Mouse (Mus musculus): ENCODE results near the gene Dda1. TPM values are rescaled to one million over a fixed set of nuclear protein-coding genes. Genes with fewer than 3 reads are reported as not detected.

Dda1 gene
- polyA plus RNA-seq, 1 experiment from 2014 or later, result 91.7 TPM

GRCm38 (mm10) chr8:71474344-71474743 is 5.3 kb downstream of the Dda1 start:
- H3K27me3 ChIP-seq (replicated peaks; ENCODE audit: control insufficient read depth, insufficient read depth, low read length), result no peaks in the 10 kb centered on the region
- H3K4me2 ChIP-seq (ENCODE audit: low read depth, low read length), result no peak overlapping the region
- H3K4me3 ChIP-seq (ENCODE audit: low read length), result no peak overlapping the region
- H3K27ac ChIP-seq (ENCODE audit: low read length), result no peak overlapping the region
- WGBS, result 90% methylated on average over 18 of the region's 18 CpGs
- no peak for ATAC-seq
- peaks cover 25% of the 10 kb centered on the region for H3K4me1 ChIP-seq (ENCODE audit: control insufficient read depth, insufficient read depth, low read length)
- no peaks in the 10 kb centered on the region for H3K9me3 ChIP-seq (ENCODE audit: control insufficient read depth, low read length)
- H3K36me3 ChIP-seq (ENCODE audit: control insufficient read depth, insufficient read depth, low read length), result peaks cover 6% of the 10 kb centered on the region
- no peak overlapping the region for H3K9ac ChIP-seq (ENCODE audit: low read depth, low read length)

GRCm38 (mm10) chr8:71474785-71475701 is 6.0 kb downstream of the Dda1 start:
- Histone ChIP-seq H3K4me3 (ENCODE audit: low read length) (0 out of 2 replicates have a peak overlapping the region, but pooled peaks have one; percentile 70), H3K9me3 (ENCODE audit: control insufficient read depth, low read length) (no peaks in the 10 kb centered on the region), H3K36me3 (ENCODE audit: control insufficient read depth, insufficient read depth, low read length) (peaks cover 6% of the 10 kb centered on the region), H3K4me1 (ENCODE audit: control insufficient read depth, insufficient read depth, low read length) (peaks cover 20% of the 10 kb centered on the region), H3K27ac (ENCODE audit: low read length) (no peak overlapping the region), H3K27me3 (replicated peaks; ENCODE audit: control insufficient read depth, insufficient read depth, low read length) (no peaks in the 10 kb centered on the region), H3K4me2 (ENCODE audit: low read depth, low read length) (peak overlapping the region; percentile 83; the same call in 1 of the 2 replicates), H3K9ac (ENCODE audit: low read depth, low read length) (peak overlapping the region; percentile 73; the same call in 1 of the 2 replicates)
- ATAC-seq, result no peak
- WGBS, result 86% methylated on average over 25 of the region's 25 CpGs

GRCm38 (mm10) chr8:71475702-71476075 is 6.7 kb downstream of the Dda1 start:
- Histone ChIP-seq H3K36me3 (ENCODE audit: control insufficient read depth, insufficient read depth, low read length) (peaks cover 6% of the 10 kb centered on the region), H3K4me3 (ENCODE audit: low read length) (peak overlapping the region; percentile 70), H3K4me2 (ENCODE audit: low read depth, low read length) (peak overlapping the region; percentile 83), H3K27ac (ENCODE audit: low read length) (peak overlapping the region; percentile 88), H3K9ac (ENCODE audit: low read depth, low read length) (peak overlapping the region; percentile 73), H3K9me3 (ENCODE audit: control insufficient read depth, low read length) (no peaks in the 10 kb centered on the region), H3K27me3 (replicated peaks; ENCODE audit: control insufficient read depth, insufficient read depth, low read length) (no peaks in the 10 kb centered on the region), H3K4me1 (ENCODE audit: control insufficient read depth, insufficient read depth, low read length) (peaks cover 13% of the 10 kb centered on the region)
- ATAC-seq, result peak; percentile 10; the same call in 1 of the 2 replicates
- WGBS, result 20% methylated on average over 4 of the region's 4 CpGs

GRCm38 (mm10) chr8:71476099-71476940 is 7.3 kb downstream of the Dda1 start:
- WGBS, result under 1% methylated on average over 105 of the region's 121 CpGs
- peak overlapping the region; percentile 73 for H3K9ac ChIP-seq (ENCODE audit: low read depth, low read length)
- peaks cover 11% of the 10 kb centered on the region for H3K4me1 ChIP-seq (ENCODE audit: control insufficient read depth, insufficient read depth, low read length)
- peak overlapping the region; percentile 83 for H3K4me2 ChIP-seq (ENCODE audit: low read depth, low read length)
- no peaks in the 10 kb centered on the region for H3K27me3 ChIP-seq (replicated peaks; ENCODE audit: control insufficient read depth, insufficient read depth, low read length)
- H3K4me3 ChIP-seq (ENCODE audit: low read length), result peak overlapping the region; percentile 70
- H3K9me3 ChIP-seq (ENCODE audit: control insufficient read depth, low read length), result no peaks in the 10 kb centered on the region
- peak; percentile 89 for ATAC-seq
- peak overlapping the region; percentile 88 for H3K27ac ChIP-seq (ENCODE audit: low read length)
- H3K36me3 ChIP-seq (ENCODE audit: control insufficient read depth, insufficient read depth, low read length), result peaks cover 6% of the 10 kb centered on the region

GRCm38 (mm10) chr8:71477196-71477845 is 8.3 kb downstream of the Dda1 start:
- peaks cover 11% of the 10 kb centered on the region for H3K4me1 ChIP-seq (ENCODE audit: control insufficient read depth, insufficient read depth, low read length)
- H3K4me3 ChIP-seq (ENCODE audit: low read length), result peak overlapping the region; percentile 70
- H3K4me2 ChIP-seq (ENCODE audit: low read depth, low read length), result peak overlapping the region; percentile 83
- H3K27me3 ChIP-seq (replicated peaks; ENCODE audit: control insufficient read depth, insufficient read depth, low read length), result no peaks in the 10 kb centered on the region
- H3K9ac ChIP-seq (ENCODE audit: low read depth, low read length), result peak overlapping the region; percentile 73
- peaks cover 6% of the 10 kb centered on the region; the same call in 1 of the 2 replicates for H3K36me3 ChIP-seq (ENCODE audit: control insufficient read depth, insufficient read depth, low read length)
- ATAC-seq, result no peak
- 50% methylated on average over 14 of the region's 14 CpGs for WGBS
- H3K9me3 ChIP-seq (ENCODE audit: control insufficient read depth, low read length), result no peaks in the 10 kb centered on the region
- no peak overlapping the region for H3K27ac ChIP-seq (ENCODE audit: low read length)

GRCm38 (mm10) chr8:71478943-71479342 is 9.9 kb downstream of the Dda1 start:
- H3K27ac ChIP-seq (ENCODE audit: low read length), result no peak overlapping the region
- ATAC-seq, result no peak
- H3K9me3 ChIP-seq (ENCODE audit: control insufficient read depth, low read length), result no peaks in the 10 kb centered on the region
- H3K36me3 ChIP-seq (ENCODE audit: control insufficient read depth, insufficient read depth, low read length), result peaks cover 6% of the 10 kb centered on the region; the same call in 1 of the 2 replicates
- H3K4me1 ChIP-seq (ENCODE audit: control insufficient read depth, insufficient read depth, low read length), result peaks cover 11% of the 10 kb centered on the region
- no peak overlapping the region for H3K4me2 ChIP-seq (ENCODE audit: low read depth, low read length)
- no peak overlapping the region for H3K9ac ChIP-seq (ENCODE audit: low read depth, low read length)
- WGBS, result 92% methylated on average over 11 of the region's 11 CpGs
- H3K27me3 ChIP-seq (replicated peaks; ENCODE audit: control insufficient read depth, insufficient read depth, low read length), result no peaks in the 10 kb centered on the region
- H3K4me3 ChIP-seq (ENCODE audit: low read length), result no peak overlapping the region

- no peaks in the 10 kb centered on the region for H3K9me3 ChIP-seq (ENCODE audit: control insufficient read depth, low read length)
- ATAC-seq, result no peak
- no peaks in the 10 kb centered on the region for H3K36me3 ChIP-seq (ENCODE audit: control insufficient read depth, insufficient read depth, low read length)
- no peak overlapping the region for H3K27ac ChIP-seq (ENCODE audit: low read length)
- no peaks in the 10 kb centered on the region for H3K27me3 ChIP-seq (replicated peaks; ENCODE audit: control insufficient read depth, insufficient read depth, low read length)
- no peak overlapping the region for H3K4me2 ChIP-seq (ENCODE audit: low read depth, low read length)
- WGBS, result 54% methylated on average over 8 of the region's 8 CpGs
- H3K9ac ChIP-seq (ENCODE audit: low read depth, low read length), result no peak overlapping the region
- H3K4me3 ChIP-seq (ENCODE audit: low read length), result no peak overlapping the region
- peaks cover 13% of the 10 kb centered on the region for H3K4me1 ChIP-seq (ENCODE audit: control insufficient read depth, insufficient read depth, low read length)
These were observed 14.9 kb downstream of the Dda1 start for GRCm38 (mm10) chr8:71483932-71484331.

GRCm38 (mm10) chr8:71484736-71485135 is 15.7 kb downstream of the Dda1 start:
- Histone ChIP-seq H3K4me3 (ENCODE audit: low read length) (no peak overlapping the region; the same call in 1 of the 2 replicates), H3K27me3 (replicated peaks; ENCODE audit: control insufficient read depth, insufficient read depth, low read length) (no peaks in the 10 kb centered on the region), H3K9me3 (ENCODE audit: control insufficient read depth, low read length) (no peaks in the 10 kb centered on the region), H3K4me1 (ENCODE audit: control insufficient read depth, insufficient read depth, low read length) (peaks cover 21% of the 10 kb centered on the region), H3K4me2 (ENCODE audit: low read depth, low read length) (no peak overlapping the region; the same call in 1 of the 2 replicates), H3K27ac (ENCODE audit: low read length) (no peak overlapping the region), H3K9ac (ENCODE audit: low read depth, low read length) (peak overlapping the region; percentile 86; the same call in 1 of the 2 replicates), H3K36me3 (ENCODE audit: control insufficient read depth, insufficient read depth, low read length) (no peaks in the 10 kb centered on the region)
- WGBS, result 96% methylated on average over 19 of the region's 19 CpGs
- no peak for ATAC-seq
